Mouse (Mus musculus) small intestine, adult 2 months (tissue): ENCODE data around the gene Lst1.

ENCODE experiments used
- CTCF ChIP-seq: fragments of 200-500 bp; IDR thresholded peaks from 2 replicates; pipeline ENCODE4 v1.5.1; 2012; ENCODE audit warnings: low read depth, mild to moderate bottlenecking, control low read depth, inconsistent platforms, low read length, moderate library complexity, mixed read lengths; ENCODE audit not compliant: insufficient replicate concordance, insufficient read length; ENCODE audit errors: extremely low read depth
- POLR2A ChIP-seq: fragments of 200-500 bp; IDR thresholded peaks from 2 replicates; pipeline ENCODE4 v1.6.1; 2012; ENCODE audit warnings: low read depth, mild to moderate bottlenecking, control low read depth, inconsistent platforms, low read length, moderate library complexity

GRCm38 (mm10) chr17:35234903-35235302 lies 46.7 kb upstream of the Lst1 start:
- TF ChIP-seq CTCF, result no peak
- no peak for TF ChIP-seq POLR2A
